Mouse (Mus musculus): ENCODE measurements at regions not wholly inside any gene's neighbourhood (a gene's known extent, or its start where the extent isn't known, plus 50 kb on each side); places are given as distances from the start of the nearest gene placed in this dataset.

DNA sequence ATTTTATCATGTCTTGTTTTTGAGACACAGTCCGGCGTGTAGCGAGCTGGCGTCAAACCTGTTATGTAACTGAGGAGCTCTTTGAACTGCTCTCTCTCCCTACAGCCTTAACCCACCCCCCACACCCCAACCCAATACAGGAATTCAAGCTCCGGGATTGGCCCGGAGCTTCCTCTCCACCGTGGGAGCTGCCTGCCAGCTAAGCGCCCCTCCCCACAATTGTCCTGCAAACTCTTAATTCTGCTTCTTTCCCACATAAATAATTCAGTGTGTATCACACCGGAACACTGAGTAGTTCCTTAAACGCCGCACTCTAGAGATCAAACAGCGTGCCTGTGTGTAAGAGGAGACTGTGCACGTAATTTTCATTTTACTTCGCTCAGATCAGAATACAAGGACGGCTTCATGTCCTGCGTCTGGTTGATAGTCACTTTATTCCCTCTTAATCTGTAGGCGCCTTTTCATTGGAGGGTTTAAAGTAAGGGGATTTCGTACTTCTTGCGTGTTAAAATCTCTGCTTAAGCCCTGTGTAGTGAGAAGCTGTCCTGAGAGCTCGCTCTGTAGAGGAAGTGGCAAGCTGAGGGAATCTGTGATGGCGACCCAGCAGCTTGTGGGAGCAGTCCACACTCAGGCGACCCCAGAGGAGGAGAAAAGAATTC lies 95.3 kb upstream of the Pabpc6 start:
- in situ Hi-C loops (cut with MboI): no loop called here

GRCm38 (mm10) chr17:9764041-9764606 lies 94.6 kb upstream of the Pabpc6 start:
- in situ Hi-C loops (cut with MboI): no loop called here

DNA sequence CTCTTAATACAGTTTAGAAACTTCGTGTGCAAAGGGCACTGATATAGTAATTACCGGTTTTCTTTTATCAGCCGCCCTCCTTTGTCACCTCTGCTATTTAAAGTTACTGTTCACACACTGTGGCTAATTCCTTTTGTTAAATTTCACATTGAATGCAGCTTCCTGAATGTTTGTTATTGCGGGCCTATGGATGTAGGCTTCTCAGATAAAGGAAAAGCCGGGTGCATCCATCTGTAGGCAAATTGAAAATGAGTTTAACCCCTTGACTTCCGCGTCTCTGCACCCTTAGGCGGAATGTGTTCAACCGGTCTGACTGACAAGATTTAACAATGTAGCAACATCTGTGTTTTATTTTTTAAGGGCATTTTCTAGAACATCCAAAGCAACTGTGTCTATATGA lies 93.6 kb upstream of the Pabpc6 start:
- in situ Hi-C loops (cut with MboI): no loop called here

DNA sequence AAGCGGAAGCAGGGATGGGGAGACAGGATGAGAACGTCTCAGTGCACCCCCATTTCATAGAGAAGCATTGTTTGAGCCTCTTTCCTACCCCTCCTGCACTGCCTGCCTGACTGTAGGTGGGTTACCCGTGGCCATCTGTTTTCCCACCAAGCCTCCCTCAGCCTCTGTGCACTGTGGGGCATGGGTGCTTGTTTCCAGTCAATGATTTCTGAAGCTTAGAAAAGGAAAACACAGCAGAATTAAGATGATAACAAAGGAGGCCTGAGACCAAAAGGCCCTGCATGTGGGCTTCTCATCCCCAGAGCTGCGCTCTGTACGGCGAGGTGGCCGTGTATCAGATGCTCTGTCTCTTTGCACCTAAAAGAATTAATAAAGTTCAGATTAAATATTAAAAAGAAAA lies 92.9 kb upstream of the Pabpc6 start:
- in situ Hi-C loops (cut with MboI): no loop called here

DNA sequence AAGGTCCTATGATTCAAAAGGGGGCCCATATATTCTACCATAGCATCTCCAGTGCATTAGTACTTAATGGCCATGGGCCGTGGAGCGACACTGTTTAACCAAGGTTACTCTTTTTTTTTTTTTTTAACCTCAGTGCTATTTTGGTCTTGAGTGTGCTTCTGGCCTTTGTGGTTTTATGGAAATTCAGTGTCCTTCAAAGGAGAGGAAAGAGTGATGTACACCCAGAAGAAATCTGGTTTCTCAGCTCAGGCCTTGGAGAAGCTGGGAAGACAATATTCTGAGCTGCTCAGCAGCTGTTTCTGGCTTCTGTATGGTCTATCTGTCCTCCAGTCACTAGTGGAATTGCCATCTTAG lies 91.2 kb upstream of the Pabpc6 start:
- in situ Hi-C loops (cut with MboI): no loop called here

DNA sequence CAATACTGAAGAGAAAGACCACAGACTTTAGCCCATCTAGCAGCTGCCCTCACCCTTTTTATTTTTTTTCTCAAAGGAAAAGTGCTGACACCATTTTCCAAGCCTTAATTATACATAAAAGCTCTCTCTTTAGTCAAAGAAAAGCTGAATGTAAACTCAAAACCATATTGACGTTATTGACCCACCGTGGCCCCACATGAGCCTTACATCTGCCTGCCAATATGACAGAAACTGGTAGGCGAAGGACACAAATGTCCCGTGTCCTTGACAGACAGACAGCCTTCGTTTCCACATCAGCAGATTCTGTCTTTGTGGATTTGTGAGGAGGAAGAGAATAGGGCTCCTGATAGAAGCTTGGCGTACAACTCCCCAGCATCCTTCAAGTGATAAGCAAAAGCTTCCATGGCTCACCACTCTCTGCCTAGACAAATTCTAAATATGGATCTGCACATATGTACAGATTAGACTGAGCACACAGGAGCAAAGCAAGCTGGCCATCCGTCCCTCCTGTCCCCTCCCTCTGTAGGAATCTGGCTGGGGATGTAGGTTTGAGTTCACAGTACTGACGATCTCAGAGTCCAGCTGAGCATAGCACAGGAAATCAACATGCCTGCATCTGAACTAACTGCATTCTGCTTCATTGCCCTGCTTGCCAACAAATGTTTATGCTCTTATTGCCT lies 90.6 kb upstream of the Pabpc6 start:
- in situ Hi-C loops (cut with MboI): no loop called here

DNA sequence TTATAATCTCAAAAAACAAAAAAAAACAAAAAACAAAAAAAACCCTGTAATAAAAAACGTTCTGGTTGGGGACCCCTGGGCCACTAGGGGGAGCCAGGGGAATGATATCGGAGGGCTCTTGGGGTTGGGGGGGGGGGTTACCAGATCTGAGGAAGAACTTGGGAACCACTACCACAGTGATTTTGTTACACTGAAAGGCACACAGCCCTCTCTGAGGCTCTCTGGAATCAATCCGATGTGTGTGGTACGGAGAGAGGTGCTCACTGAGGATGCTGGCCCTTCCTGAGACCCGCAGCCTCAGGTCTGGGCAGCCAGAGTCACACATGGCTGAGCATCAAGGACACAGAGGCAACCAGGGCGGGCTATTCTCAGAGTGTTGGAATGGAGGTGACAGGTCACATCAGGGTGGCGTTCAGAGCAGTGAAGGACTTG lies 89.9 kb upstream of the Pabpc6 start:
- in situ Hi-C loops (cut with MboI): no loop called here

GRCm38 (mm10) chr17:9757725-9758251 lies 88.3 kb upstream of the Pabpc6 start:
- in situ Hi-C loops (cut with MboI): no loop called here

GRCm38 (mm10) chr17:9756675-9757074 lies 87.2 kb upstream of the Pabpc6 start:
- in situ Hi-C loops (cut with MboI): no loop called here

- in situ Hi-C loops (cut with MboI): no loop called here
Measured at GRCm38 (mm10) chr17:9756196-9756595, 86.7 kb upstream of the Pabpc6 start.

GRCm38 (mm10) chr17:9755576-9755975 lies 86.1 kb upstream of the Pabpc6 start:
- in situ Hi-C loops (cut with MboI): no loop called here

GRCm38 (mm10) chr17:9754884-9755405 lies 85.4 kb upstream of the Pabpc6 start:
- in situ Hi-C loops (cut with MboI): no loop called here

DNA sequence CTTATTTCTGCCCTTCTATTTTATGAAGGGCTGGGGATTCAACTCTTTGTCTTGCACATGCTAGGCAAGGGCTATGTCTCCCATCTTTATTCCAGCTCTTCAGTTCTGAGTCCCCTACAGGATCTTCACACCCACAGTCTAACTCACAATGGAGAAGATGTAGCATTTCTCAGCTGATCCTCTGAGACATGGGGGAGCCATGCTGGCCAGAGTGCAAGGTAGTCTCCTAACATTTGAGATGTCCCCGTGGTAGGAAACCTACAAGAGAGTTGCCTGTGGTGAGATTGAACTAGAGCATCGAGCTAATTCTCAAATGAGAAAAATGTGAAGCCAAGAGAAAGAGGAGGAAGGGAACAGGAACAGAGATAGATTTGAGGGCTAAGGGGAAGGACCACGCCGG lies 83.3 kb upstream of the Pabpc6 start:
- in situ Hi-C loops (cut with MboI): no loop called here

- in situ Hi-C loops (cut with MboI): no loop called here
Measured at GRCm38 (mm10) chr17:9751348-9752170, 82.0 kb upstream of the Pabpc6 start.

- in situ Hi-C loops (cut with MboI): no loop called here
Measured at GRCm38 (mm10) chr17:9750046-9750445, 80.5 kb upstream of the Pabpc6 start.

DNA sequence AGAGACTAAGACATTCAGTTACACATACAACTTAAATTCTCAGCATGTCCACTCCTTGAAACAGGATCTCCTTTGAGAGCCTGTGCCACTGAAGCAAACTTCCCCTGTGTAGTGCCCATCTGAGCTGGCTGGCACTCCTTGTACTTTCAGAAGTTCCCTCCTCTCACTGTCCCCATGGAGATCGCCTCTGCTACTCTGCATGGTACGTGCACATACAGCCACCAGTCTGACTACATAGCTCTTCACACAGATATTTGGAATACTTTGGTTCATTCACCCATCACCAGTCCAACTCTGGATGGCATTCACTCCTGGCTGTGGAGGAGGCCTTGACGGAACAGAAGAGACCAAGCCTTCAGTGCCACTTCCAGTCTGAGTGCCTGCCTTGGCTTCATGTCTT lies 79.8 kb upstream of the Pabpc6 start:
- in situ Hi-C loops (cut with MboI): no loop called here

DNA sequence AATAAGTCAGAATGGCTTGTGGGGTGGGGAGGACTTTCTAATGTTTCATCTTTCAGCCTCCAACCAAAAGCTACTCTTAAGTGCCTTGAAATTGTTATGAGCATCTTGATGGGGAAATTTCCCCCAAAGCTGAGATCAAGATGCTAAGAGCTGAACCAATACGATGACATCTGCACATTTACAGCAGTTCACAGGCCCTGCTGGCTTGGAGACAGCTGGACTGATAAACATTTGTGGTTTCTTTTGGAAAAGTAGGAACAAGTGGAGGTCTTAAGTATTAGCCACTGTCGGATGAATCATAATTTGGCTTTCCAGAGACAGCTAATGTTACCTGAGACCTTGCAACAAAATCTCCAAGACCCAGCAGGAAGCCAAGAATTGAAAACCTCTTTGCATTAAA lies 78.4 kb upstream of the Pabpc6 start:
- in situ Hi-C loops (cut with MboI): no loop called here

DNA sequence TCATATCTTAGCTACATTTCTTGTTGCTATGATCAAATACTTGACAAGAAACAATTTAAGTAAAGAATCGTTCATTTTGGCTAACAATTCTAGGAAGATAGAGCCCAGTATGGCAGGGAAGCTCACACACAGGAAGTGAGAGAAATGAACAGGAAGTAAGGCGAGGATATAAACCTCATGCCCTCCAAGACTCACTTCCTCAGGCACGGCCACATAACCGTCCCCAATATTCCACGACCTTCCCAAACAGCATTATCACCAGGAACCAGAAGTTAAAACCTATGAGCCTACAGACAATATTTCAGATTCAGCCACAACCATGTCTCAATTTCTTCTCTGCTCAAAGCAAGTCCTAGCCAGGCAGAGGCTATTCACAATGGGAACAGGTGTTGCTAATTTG lies 73.8 kb upstream of the Pabpc6 start:
- in situ Hi-C loops (cut with MboI): no loop called here

DNA sequence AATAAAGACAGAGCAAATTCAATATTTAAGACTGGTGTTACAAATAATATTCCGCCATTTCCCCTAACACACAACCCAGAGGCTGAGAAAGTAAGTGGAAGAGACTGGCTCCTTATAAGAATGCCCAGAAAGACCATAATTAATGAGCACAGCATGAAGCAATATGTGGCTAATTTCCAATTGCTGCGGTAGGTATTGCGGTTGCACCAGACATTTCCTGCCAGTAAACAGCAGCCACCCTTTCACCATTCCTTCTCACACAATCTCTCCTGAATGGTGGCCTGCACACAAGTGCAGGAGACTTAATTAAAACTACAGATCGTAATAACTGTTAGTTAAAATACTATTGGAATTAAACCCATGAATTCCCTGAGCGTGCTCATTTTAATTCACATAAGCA lies 71.8 kb upstream of the Pabpc6 start:
- in situ Hi-C loops (cut with MboI): no loop called here

DNA sequence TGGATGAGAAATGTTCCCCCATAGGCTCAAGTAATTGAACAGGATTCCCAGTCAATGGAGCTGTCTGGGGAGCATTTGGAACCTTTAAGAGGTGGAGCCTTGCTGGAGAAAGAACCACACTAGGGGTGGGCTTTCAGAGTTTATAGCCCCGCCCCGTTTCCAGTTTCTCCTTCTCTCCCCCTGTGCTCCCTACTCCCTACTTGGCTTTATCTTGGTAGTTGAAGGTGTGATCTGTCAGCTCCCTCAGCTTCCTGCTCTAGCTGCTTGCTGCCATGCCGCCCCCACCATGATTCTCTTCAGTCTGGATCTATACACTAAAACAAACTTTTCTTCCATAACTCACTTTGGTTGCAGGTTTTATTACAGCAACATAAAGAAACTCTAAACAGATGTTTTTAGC lies 59.5 kb upstream of the Pabpc6 start:
- in situ Hi-C loops (cut with MboI): no loop called here

- in situ Hi-C loops (cut with MboI): no loop called here
Measured at GRCm38 (mm10) chr17:9725704-9726469, 56.4 kb upstream of the Pabpc6 start.

All from mature B cell (primary cell).